Mouse (Mus musculus): ENCODE results near the gene Ston2. TPM values are rescaled to one million over a fixed set of nuclear protein-coding genes. Genes with fewer than 3 reads are reported as not detected.

Ston2 gene
- polyA plus RNA-seq, 1 experiment = 3.6 TPM

DNA sequence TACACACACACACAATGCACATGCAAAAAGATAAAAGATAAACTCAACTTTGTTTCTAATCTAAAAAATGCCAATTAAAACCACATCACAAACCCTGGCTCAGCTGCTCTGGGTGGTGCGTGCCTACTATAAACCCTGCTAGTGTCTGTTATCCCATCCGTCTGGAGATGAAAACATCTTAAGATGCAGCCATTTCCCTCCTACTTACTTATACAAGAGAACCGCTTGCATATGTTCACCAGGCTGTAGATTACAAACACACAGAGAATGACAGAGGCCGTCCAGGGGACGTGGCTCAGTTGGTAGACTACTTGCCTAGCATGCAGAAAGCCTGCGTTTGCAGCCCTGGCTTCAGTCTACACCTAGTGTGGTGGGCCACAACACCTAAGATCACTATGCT, 64.3 kb downstream of the Ston2 start:
- H3K4me3 ChIP-seq (replicated peaks) = no peak overlapping the region
- TF ChIP-seq TAL1 (IDR thresholded peaks at IDR 0.05; ENCODE audit: low read length) = no peak
- no peak for TF ChIP-seq GATA1 (IDR thresholded peaks at IDR 0.05; ENCODE audit: low read length)
- H3K27me3 ChIP-seq (ENCODE audit: control insufficient read depth) = no peaks in the 10 kb centered on the region
- peaks cover 19% of the 10 kb centered on the region for H3K4me1 ChIP-seq (ENCODE audit: control insufficient read depth)
- no peaks in the 10 kb centered on the region for H3K9me3 ChIP-seq (ENCODE audit: control insufficient read depth, low read length)
- peaks cover 49% of the 10 kb centered on the region for H3K36me3 ChIP-seq (ENCODE audit: control insufficient read depth)

DNA sequence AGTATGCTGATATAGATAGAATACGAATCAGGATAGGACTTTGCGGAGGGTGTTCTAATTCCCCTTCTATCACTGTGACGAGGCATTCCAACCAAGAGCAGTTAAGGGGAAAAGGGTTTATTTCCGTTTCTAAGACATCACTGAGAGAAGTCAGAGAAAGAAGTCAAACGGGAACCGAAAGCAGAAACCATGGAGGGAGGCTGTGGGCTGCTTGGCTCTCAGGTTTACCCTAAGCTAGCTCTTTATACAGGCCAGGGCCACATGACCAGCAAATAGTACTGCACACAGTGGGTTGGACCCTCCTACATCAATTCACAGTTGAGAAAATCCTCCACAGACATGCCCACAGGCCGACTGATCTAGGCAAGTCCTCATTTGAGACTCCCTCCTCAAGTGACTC, 69.1 kb downstream of the Ston2 start:
- Histone ChIP-seq H3K4me1 (ENCODE audit: control insufficient read depth) (peaks cover 2% of the 10 kb centered on the region), H3K36me3 (ENCODE audit: control insufficient read depth) (peaks cover 14% of the 10 kb centered on the region), H3K4me3 (replicated peaks) (no peak overlapping the region), H3K9me3 (ENCODE audit: control insufficient read depth, low read length) (no peaks in the 10 kb centered on the region), H3K27me3 (ENCODE audit: control insufficient read depth) (no peaks in the 10 kb centered on the region)
- TF ChIP-seq GATA1 (IDR thresholded peaks at IDR 0.05; ENCODE audit: low read length) (no peak), TAL1 (IDR thresholded peaks at IDR 0.05; ENCODE audit: low read length) (no peak)

DNA sequence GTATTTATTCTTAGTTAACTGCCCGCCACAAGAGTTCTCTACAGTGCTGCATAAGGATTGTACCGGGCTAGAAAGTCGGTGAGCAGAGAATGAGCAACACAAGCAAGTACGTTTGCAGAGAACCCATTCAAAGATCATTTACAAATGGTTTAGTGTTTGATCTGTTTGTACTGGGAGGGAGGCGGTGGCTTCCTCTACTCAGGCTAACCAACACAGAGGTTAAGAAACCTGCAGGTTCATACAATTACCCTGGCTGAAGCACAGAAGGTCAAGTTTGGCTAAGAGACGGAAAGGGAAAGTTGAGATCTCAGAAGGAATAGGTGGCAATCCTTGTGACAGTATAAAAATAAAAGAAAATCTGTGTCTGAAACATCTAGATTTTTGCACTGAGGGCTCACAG, 72.5 kb downstream of the Ston2 start:
- Histone ChIP-seq H3K9me3 (ENCODE audit: control insufficient read depth, low read length) (no peaks in the 10 kb centered on the region), H3K36me3 (ENCODE audit: control insufficient read depth) (peaks cover 38% of the 10 kb centered on the region), H3K4me3 (replicated peaks) (no peak overlapping the region), H3K4me1 (ENCODE audit: control insufficient read depth) (peaks cover 4% of the 10 kb centered on the region), H3K27me3 (ENCODE audit: control insufficient read depth) (no peaks in the 10 kb centered on the region)
- TF ChIP-seq TAL1 (IDR thresholded peaks at IDR 0.05; ENCODE audit: low read length) = no peak
- no peak for TF ChIP-seq GATA1 (IDR thresholded peaks at IDR 0.05; ENCODE audit: low read length)

DNA sequence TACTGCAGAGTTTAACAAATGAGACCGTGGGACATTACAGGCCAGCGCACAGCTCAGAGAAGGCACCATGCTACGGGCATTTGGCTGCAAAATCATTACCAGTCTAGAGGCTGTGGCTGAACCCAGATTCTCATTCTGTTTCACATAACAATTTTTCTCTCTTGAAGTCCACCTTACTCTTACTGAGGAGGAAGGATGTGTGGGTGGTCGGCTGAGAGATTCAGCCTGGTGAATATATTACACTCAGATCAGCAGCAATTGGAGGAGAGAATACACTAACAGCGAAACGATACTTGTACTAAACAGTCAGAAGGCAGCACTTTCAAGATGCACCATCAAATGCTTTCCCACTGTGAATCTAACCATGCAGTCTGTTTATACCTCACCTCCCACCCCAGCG, 74.8 kb downstream of the Ston2 start:
- H3K36me3 ChIP-seq (ENCODE audit: control insufficient read depth) = peaks cover 44% of the 10 kb centered on the region
- TF ChIP-seq TAL1 (IDR thresholded peaks at IDR 0.05; ENCODE audit: low read length) (no peak), GATA1 (IDR thresholded peaks at IDR 0.05; ENCODE audit: low read length) (no peak)
- no peaks in the 10 kb centered on the region for H3K27me3 ChIP-seq (ENCODE audit: control insufficient read depth)
- no peaks in the 10 kb centered on the region for H3K9me3 ChIP-seq (ENCODE audit: control insufficient read depth, low read length)
- H3K4me3 ChIP-seq (replicated peaks) = no peak overlapping the region
- peaks cover 14% of the 10 kb centered on the region for H3K4me1 ChIP-seq (ENCODE audit: control insufficient read depth)

DNA sequence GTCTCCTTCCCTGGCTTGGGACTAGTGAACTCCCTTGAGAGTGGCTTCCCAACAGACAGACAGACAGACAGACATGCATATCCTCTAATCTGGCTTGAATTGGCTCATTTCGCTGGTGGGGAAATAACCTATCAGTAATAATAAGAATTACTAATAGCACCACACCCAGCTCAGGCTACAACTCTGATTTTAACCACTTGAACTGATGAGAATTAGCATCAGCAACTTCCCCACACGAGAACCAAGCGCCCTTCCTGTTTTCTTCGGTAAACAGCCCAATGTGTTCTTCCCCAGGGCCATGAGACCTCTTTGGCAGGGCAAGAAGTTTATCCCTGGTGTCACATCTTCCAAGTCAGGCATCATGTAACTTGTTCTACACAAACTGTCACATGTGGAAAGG, 76.5 kb downstream of the Ston2 start:
- TF ChIP-seq GATA1 (IDR thresholded peaks at IDR 0.05; ENCODE audit: low read length) (no peak), TAL1 (IDR thresholded peaks at IDR 0.05; ENCODE audit: low read length) (no peak)
- no peak overlapping the region for H3K4me3 ChIP-seq (replicated peaks)
- H3K4me1 ChIP-seq (ENCODE audit: control insufficient read depth) = peaks cover 16% of the 10 kb centered on the region
- H3K9me3 ChIP-seq (ENCODE audit: control insufficient read depth, low read length) = no peaks in the 10 kb centered on the region
- no peaks in the 10 kb centered on the region for H3K27me3 ChIP-seq (ENCODE audit: control insufficient read depth)
- peaks cover 54% of the 10 kb centered on the region for H3K36me3 ChIP-seq (ENCODE audit: control insufficient read depth)

DNA sequence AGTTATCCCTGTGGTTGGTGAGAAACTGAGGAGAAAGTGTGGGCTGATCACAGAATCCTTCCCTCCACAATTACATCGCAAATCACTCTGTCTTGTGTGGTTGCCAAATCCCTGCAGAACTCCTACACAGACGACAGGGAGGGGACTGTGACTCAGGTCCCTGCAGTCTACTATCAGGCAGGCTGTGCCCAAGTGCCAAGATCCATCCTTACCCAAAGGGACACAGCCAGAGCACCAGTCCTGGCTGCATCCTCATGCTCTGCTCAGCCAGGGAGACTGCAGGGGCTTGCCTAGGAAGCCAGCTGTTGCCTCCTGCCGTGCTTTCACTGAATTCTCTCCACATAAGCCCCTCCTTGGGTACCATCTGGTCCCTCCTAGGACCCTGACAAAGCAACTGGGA, 77.3 kb downstream of the Ston2 start:
- Histone ChIP-seq H3K27me3 (ENCODE audit: control insufficient read depth) (no peaks in the 10 kb centered on the region), H3K4me3 (replicated peaks) (no peak overlapping the region), H3K9me3 (ENCODE audit: control insufficient read depth, low read length) (no peaks in the 10 kb centered on the region), H3K36me3 (ENCODE audit: control insufficient read depth) (peaks cover 62% of the 10 kb centered on the region), H3K4me1 (ENCODE audit: control insufficient read depth) (peaks cover 16% of the 10 kb centered on the region)
- TF ChIP-seq GATA1 (IDR thresholded peaks at IDR 0.05; ENCODE audit: low read length) = no peak
- no peak for TF ChIP-seq TAL1 (IDR thresholded peaks at IDR 0.05; ENCODE audit: low read length)

DNA sequence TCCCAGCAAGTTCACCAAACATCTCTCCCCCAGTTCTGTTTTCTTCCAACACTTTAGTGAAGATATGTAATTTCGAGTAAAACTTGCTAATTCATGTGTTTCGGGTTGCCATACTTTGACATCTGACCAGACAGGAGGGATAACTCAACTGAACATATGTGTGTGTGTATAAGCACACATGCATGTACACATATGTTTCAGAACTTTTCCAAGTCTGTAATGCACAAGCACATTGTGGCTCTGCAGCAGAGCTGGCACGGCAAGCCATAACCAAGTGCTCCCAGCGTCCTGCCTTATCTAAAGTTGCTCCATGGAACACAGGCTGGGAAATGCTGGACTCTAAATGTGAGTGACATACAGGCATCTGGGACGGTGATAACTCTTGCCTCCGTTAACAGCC, 78.6 kb downstream of the Ston2 start:
- Histone ChIP-seq H3K9me3 (ENCODE audit: control insufficient read depth, low read length) (no peaks in the 10 kb centered on the region), H3K4me3 (replicated peaks) (no peak overlapping the region), H3K36me3 (ENCODE audit: control insufficient read depth) (peaks cover 71% of the 10 kb centered on the region), H3K27me3 (ENCODE audit: control insufficient read depth) (no peaks in the 10 kb centered on the region), H3K4me1 (ENCODE audit: control insufficient read depth) (peaks cover 16% of the 10 kb centered on the region)
- no peak for TF ChIP-seq GATA1 (IDR thresholded peaks at IDR 0.05; ENCODE audit: low read length)
- no peak for TF ChIP-seq TAL1 (IDR thresholded peaks at IDR 0.05; ENCODE audit: low read length)

DNA sequence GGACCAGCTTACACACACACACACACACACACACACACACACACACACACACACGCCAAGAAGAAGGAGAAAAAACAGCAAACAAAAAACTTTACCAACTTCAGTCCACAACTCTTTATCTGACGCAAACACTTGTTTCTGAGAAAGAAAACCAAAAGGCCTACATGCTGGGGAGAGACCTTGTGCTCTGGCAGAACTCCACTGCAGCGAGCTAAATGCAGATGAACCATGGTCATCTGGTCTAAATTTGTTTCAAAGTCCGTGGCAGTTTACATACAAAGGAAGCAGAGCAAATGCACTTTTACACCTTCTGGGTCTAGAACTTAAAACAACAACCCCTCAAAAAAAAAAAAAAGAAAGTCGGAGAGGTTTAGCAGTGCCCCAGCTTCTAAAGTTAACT, 79.0 kb downstream of the Ston2 start:
- peaks cover 70% of the 10 kb centered on the region for H3K36me3 ChIP-seq (ENCODE audit: control insufficient read depth)
- H3K4me1 ChIP-seq (ENCODE audit: control insufficient read depth) = peaks cover 16% of the 10 kb centered on the region
- H3K4me3 ChIP-seq (replicated peaks) = no peak overlapping the region
- H3K27me3 ChIP-seq (ENCODE audit: control insufficient read depth) = no peaks in the 10 kb centered on the region
- TF ChIP-seq TAL1 (IDR thresholded peaks at IDR 0.05; ENCODE audit: low read length) (no peak), GATA1 (IDR thresholded peaks at IDR 0.05; ENCODE audit: low read length) (no peak)
- H3K9me3 ChIP-seq (ENCODE audit: control insufficient read depth, low read length) = no peaks in the 10 kb centered on the region

DNA sequence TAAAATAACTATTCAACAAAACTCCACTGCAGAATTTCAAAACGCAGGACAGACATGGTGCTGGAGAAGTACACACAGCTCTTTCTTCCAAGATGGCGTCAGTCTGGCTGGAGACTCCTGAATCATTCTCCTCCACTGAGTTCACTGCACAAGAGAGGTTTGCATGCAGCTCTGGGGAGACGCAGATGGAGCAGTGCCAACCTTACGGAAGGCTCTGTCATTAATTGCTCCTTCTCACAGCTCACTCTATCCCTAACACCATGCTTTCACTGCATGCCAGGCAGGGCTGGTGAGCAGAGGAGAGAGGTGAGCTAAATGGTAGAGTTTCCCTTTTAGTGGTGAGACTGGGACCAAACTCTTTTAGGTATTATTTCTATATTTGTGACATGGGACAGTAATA, 80.4 kb downstream of the Ston2 start:
- Histone ChIP-seq H3K36me3 (ENCODE audit: control insufficient read depth) (peaks cover 63% of the 10 kb centered on the region), H3K4me1 (ENCODE audit: control insufficient read depth) (peaks cover 16% of the 10 kb centered on the region)
- TF ChIP-seq GATA1 (IDR thresholded peaks at IDR 0.05; ENCODE audit: low read length) = no peak
- no peak for TF ChIP-seq TAL1 (IDR thresholded peaks at IDR 0.05; ENCODE audit: low read length)

DNA sequence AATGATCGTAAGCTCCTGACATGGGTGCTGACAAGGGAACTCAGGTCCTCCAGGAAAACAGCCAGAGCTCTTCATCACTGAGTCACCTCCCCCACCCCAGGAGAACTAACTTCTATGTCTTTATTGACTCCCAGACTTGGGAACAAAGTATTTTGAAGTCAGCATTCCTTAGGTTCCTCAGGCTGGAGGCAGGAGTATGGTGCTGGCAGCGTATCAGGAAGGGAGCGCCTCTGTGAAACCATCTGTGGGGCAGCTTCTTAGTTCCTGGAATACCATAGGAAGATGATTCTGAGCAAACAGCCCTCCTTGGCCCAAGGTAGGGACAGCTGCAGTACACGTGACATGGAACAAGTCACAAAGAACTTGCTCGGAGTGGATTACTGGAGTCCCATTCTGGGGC, 84.7 kb downstream of the Ston2 start:
- H3K27me3 ChIP-seq (ENCODE audit: control insufficient read depth) = no peaks in the 10 kb centered on the region
- H3K4me3 ChIP-seq (replicated peaks) = no peak overlapping the region
- peaks cover 56% of the 10 kb centered on the region for H3K36me3 ChIP-seq (ENCODE audit: control insufficient read depth)
- no peaks in the 10 kb centered on the region for H3K9me3 ChIP-seq (ENCODE audit: control insufficient read depth, low read length)
- peaks cover 12% of the 10 kb centered on the region for H3K4me1 ChIP-seq (ENCODE audit: control insufficient read depth)
- no peak for TF ChIP-seq TAL1 (IDR thresholded peaks at IDR 0.05; ENCODE audit: low read length)
- TF ChIP-seq GATA1 (IDR thresholded peaks at IDR 0.05; ENCODE audit: low read length) = no peak

More for the DNA sequence above, 80.4 kb downstream of the Ston2 start:
- H3K27me3 ChIP-seq (ENCODE audit: control insufficient read depth) = no peaks in the 10 kb centered on the region
- H3K9me3 ChIP-seq (ENCODE audit: control insufficient read depth, low read length) = no peaks in the 10 kb centered on the region
- no peak overlapping the region for H3K4me3 ChIP-seq (replicated peaks)
